Mouse (Mus musculus) limb, embryonic 14.5 days (tissue): ENCODE data around the gene Hsd17b7. TPM values are rescaled to one million over a fixed set of nuclear protein-coding genes. Genes with fewer than 3 reads are reported as not detected.

Experiments used
- ATAC-seq: fragments of 200-750 bp; cut with Nextera tagmentation; 2 replicates; pipeline ENCODE4 v1.8.0; 2017; ENCODE audit warnings: low read depth, moderate number of reproducible peaks, moderate TSS enrichment; ENCODE audit not compliant: low FRiP score
- DNase-seq: peaks from one replicate; pipeline ENCODE4 v3.0.0-alpha.2; 2015; ENCODE audit warnings: low spot score
- H3K27ac ChIP-seq: fragments of 300-500 bp; sonication (generic); replicated peaks from 2 replicates; pipeline ENCODE4 v1.5.1; 2014; ENCODE audit warnings: low read depth, mild to moderate bottlenecking, low read length, moderate library complexity, mixed read lengths
- H3K27me3 ChIP-seq: fragments of 300-500 bp; sonication (generic); 2 replicates; pipeline ENCODE4 v1.6.1; 2014; ENCODE audit warnings: low read length, mixed read lengths; ENCODE audit not compliant: control insufficient read depth, insufficient read depth
- H3K36me3 ChIP-seq: fragments of 300-500 bp; sonication (generic); 2 replicates; pipeline ENCODE4 v1.6.1; 2014; ENCODE audit warnings: mild to moderate bottlenecking, low read length, moderate library complexity, mixed read lengths; ENCODE audit not compliant: control insufficient read depth, insufficient read depth
- H3K4me1 ChIP-seq: fragments of 300-500 bp; sonication (generic); 2 replicates; pipeline ENCODE4 v1.6.1; 2014; ENCODE audit warnings: antibody characterized with exemption, low read length, mixed read lengths; ENCODE audit not compliant: control insufficient read depth, insufficient read depth
- H3K4me2 ChIP-seq: fragments of 300-500 bp; sonication (generic); replicated peaks from 2 replicates; pipeline ENCODE4 v1.6.1; 2014; ENCODE audit warnings: low read depth, mild to moderate bottlenecking, low read length, moderate library complexity; ENCODE audit not compliant: severe bottlenecking
- H3K4me3 ChIP-seq: fragments of 300-500 bp; sonication (generic); replicated peaks from 2 replicates; pipeline ENCODE4 v1.5.1; 2014; ENCODE audit warnings: low read length
- H3K9ac ChIP-seq: fragments of 300-500 bp; sonication (generic); 2 replicates; pipeline ENCODE4 v1.6.1; 2014; ENCODE audit warnings: mild to moderate bottlenecking, low read depth, low read length, moderate library complexity; ENCODE audit not compliant: severe bottlenecking
- H3K9me3 ChIP-seq: fragments of 300-500 bp; sonication (generic); 2 replicates; pipeline ENCODE4 v1.6.1; 2016; ENCODE audit warnings: low read length; ENCODE audit not compliant: control insufficient read depth
- POLR2A ChIP-seq: fragments of 200-500 bp; IDR thresholded peaks from 2 replicates; pipeline ENCODE4 v1.8.0; 2012; ENCODE audit warnings: inconsistent platforms, mild to moderate bottlenecking, moderate library complexity, borderline replicate concordance; ENCODE audit not compliant: insufficient read depth, insufficient read length; ENCODE audit errors: extremely low read depth
- whole genome bisulfite sequencing: fragments of 180-500 bp; shearing (Covaris S2); extraction: QIAGEN DNeasy Blood & Tissue Kit; methylation state at CpG from one replicate; pipeline ENCODE4 v1.1.7; 2014; 5-methylcytosine and 5-hydroxymethylcytosine counted together
- polyA plus RNA-seq, 2 experiments: library from polyadenylated mRNA; depleted of rRNA in 1 of 2; stranded (reverse) in 1 of 2; unstranded in 1 of 2; fragments of >200 nt; fragmentation: Nextera tagmentation in 1 of 2; extraction: Ambion mirVana in 1 of 2; gene quantifications; 2 replicates each; pipeline versions ENCODE4 v1.2.1 to v1.2.3; 2012 to 2014

Hsd17b7 gene
- polyA plus RNA-seq, 2 experiments = 10.7 to 19.2 TPM

DNA sequence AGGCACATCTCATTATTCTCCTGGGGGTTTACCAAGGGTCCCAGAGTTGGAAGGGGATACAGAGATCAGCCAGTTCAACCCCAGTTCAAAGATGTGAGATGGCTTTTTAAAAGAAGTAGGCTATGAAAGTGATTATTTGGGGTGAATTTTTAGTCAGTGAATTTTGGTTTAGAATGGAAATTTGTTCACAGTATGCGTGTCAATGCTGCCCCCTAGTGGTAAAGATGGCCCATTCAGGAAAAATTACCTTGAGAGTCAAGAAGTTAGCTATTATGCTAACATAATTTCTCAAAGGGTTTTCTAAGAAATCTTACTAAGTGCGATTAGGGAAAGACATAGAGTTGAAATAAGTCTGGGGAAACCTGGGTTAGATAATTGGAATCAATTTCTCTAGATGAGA is 29.7 kb downstream of the Hsd17b7 start:
- DNase-seq = peak; percentile 66

DNA sequence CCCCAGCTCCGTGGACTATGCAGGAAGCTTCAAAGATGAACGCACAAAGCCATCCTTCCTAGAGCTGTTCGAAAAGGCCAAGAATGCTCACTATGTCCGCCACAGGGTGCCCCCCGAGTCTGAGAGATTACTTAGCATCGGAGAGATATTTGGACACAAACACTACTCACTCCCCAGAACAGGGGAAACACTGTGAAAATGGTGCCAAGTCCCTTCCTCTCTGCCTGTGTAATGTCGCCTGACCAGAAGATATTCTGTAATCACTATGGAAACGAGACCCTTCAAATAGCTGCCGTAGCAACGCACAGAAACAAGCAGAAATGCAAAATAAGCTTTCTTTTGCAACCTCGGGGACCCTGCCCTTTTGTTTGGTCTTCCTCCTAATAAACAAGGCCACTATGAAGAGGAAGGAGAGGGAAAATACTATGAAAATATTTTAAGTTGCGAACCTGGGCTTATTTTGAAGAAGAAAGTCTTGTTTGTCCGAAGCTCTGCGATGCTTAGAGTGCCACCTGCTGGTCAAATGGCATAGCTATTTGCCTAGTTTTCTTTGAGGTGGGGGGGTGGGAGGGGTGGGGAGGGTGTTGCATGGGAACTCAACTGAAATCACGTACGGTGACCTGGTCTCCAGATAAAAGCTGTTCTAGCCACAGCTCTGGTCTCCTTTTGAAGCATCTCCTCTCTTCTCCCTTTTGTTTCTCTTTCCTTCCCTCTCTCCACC is 34.9 kb downstream of the Hsd17b7 start:
- no peak for TF ChIP-seq POLR2A

More for the DNA sequence above, 29.7 kb downstream of the Hsd17b7 start:
- Histone ChIP-seq H3K9me3 (no peaks in the 10 kb centered on the region), H3K9ac (no peak overlapping the region), H3K4me2 (no peak overlapping the region), H3K4me1 (no peaks in the 10 kb centered on the region), H3K27ac (no peak overlapping the region), H3K4me3 (no peak overlapping the region), H3K36me3 (no peaks in the 10 kb centered on the region), H3K27me3 (no peaks in the 10 kb centered on the region)
- 10% methylated on average over 2 of the region's 2 CpGs for WGBS
- ATAC-seq = no peak
- no peak for TF ChIP-seq POLR2A

DNA sequence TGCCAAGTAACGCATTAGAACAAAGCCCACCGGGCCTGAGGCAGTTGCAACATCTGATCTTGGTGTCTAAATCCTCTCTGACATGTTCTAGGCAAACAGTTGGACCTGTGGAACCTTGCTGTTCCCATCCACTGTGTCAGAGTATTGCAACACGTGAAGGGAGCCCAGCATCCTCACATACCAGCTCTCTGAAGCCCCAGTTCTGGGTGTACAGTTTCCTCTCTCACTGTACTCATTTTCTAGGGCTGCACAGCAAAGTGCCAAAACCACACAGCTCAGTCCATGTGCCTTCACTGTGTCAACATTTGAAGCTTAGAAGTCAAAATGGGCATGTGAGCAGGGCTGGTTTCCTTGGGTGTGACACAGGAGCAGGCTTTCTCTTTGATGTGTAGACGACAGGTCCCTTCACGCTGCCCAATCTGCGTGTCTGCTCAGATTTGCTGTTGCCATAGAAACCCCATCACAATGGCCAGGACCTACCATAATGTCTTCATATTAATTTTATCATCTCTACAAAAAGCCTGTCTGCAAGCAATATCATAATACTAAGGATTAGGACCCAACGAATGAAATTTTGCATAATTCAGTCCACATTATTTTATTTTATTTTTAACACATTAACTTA is 36.8 kb downstream of the Hsd17b7 start:
- Histone ChIP-seq H3K27ac (no peak overlapping the region), H3K36me3 (no peaks in the 10 kb centered on the region), H3K9ac (no peak overlapping the region), H3K4me3 (no peak overlapping the region), H3K4me2 (no peak overlapping the region), H3K27me3 (no peaks in the 10 kb centered on the region), H3K9me3 (no peaks in the 10 kb centered on the region), H3K4me1 (no peaks in the 10 kb centered on the region)
- TF ChIP-seq POLR2A = no peak
- DNase-seq = no peak
- 70% methylated on average over 7 of the region's 7 CpGs for WGBS
- no peak for ATAC-seq

More for the DNA sequence above, 34.9 kb downstream of the Hsd17b7 start:
- no peaks in the 10 kb centered on the region for H3K9me3 ChIP-seq
- no peak overlapping the region for H3K4me2 ChIP-seq
- no peak overlapping the region for H3K9ac ChIP-seq
- no peaks in the 10 kb centered on the region for H3K4me1 ChIP-seq
- no peak overlapping the region for H3K27ac ChIP-seq
- 54% methylated on average over 16 of the region's 16 CpGs for WGBS
- no peak overlapping the region for H3K4me3 ChIP-seq
- DNase-seq = peak; percentile 60
- ATAC-seq = no peak
- H3K36me3 ChIP-seq = no peaks in the 10 kb centered on the region
- H3K27me3 ChIP-seq = no peaks in the 10 kb centered on the region

DNA sequence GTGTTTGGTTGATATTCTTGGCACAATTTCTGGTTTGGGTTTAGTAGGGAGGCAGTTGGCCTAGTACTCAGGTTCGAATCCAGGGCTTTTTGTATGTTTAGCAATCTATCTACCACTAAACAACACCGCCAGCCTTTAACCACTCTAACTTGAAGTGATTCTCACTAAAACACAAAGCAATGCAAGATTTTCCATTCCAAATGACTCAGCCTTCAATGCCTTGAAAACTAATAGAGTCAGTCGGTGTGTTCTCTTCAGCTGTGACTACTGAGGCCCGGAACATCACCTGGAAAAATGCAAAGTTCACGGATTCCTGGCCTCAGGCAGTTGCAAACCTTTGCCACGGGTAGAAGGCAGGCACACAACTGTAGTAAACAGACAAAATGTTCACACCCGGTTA is 37.3 kb downstream of the Hsd17b7 start:
- Histone ChIP-seq H3K9me3 (no peaks in the 10 kb centered on the region), H3K27me3 (no peaks in the 10 kb centered on the region), H3K4me2 (no peak overlapping the region), H3K4me1 (no peaks in the 10 kb centered on the region), H3K9ac (no peak overlapping the region), H3K27ac (no peak overlapping the region), H3K4me3 (no peak overlapping the region), H3K36me3 (no peaks in the 10 kb centered on the region)
- 72% methylated on average over 7 of the region's 7 CpGs for WGBS
- no peak for ATAC-seq
- no peak for DNase-seq
- TF ChIP-seq POLR2A = no peak

DNA sequence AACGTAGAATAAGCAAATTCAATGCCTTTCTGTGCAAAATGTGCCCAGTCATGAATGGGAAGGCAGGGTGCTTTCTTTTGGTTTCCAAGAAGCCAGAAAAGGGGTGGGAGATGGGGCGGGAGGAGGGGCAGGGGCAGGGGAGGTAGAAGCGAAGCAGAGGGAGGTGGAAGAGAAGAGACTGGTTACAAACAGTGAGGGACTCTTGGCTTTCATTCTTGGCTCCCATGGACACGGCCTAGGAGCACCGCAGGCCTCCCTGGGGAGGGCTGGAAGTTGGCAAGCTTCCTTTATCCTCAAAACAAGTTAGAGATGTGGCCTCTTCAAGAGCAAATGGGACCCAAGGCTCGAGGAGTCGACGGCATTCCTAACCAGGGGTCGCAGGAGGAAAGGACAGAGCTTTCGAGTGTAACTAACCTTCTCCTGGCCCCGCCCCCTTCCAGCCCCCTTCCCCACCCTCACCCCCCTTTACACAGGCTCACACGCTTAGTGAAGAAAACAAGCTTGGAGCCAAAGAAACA is 40.5 kb downstream of the Hsd17b7 start, which contains the start of gene Ccdc190:
Gene Ccdc190, plus strand, starts transcription at position 195 of the 518 bp plus-strand sequence.
- Histone ChIP-seq H3K4me2 (peak within 1 kb of the TSS; percentile 37; the same call in 1 of the 2 replicates), H3K9ac (0 out of 2 replicates have a peak within 1 kb of the TSS, but pooled peaks have one; percentile 16), H3K36me3 (no peaks in the 10 kb centered on the region), H3K27me3 (no peaks in the 10 kb centered on the region), H3K4me1 (no peaks in the 10 kb centered on the region), H3K9me3 (no peaks in the 10 kb centered on the region), H3K4me3 (no peak within 1 kb of the TSS; the same call in 1 of the 2 replicates), H3K27ac (no peak within 1 kb of the TSS)
- DNase-seq (no peak), ATAC-seq (no peak)
- WGBS = 24% methylated on average over 12 of the region's 12 CpGs
- TF ChIP-seq POLR2A = no peak
